Mouse (Mus musculus) regulatory T cell (primary cell): ENCODE results near the gene Hbp1.

Experiments used
- in situ Hi-C: fragments of 300-600 bp; cut with MboI, MseI; formaldehyde crosslinking; loops from one replicate; pipeline ENCODE4 v1.15.1; 2025; ENCODE audit warnings: high pct_unique_total_duplicates

Gene Hbp1

DNA sequence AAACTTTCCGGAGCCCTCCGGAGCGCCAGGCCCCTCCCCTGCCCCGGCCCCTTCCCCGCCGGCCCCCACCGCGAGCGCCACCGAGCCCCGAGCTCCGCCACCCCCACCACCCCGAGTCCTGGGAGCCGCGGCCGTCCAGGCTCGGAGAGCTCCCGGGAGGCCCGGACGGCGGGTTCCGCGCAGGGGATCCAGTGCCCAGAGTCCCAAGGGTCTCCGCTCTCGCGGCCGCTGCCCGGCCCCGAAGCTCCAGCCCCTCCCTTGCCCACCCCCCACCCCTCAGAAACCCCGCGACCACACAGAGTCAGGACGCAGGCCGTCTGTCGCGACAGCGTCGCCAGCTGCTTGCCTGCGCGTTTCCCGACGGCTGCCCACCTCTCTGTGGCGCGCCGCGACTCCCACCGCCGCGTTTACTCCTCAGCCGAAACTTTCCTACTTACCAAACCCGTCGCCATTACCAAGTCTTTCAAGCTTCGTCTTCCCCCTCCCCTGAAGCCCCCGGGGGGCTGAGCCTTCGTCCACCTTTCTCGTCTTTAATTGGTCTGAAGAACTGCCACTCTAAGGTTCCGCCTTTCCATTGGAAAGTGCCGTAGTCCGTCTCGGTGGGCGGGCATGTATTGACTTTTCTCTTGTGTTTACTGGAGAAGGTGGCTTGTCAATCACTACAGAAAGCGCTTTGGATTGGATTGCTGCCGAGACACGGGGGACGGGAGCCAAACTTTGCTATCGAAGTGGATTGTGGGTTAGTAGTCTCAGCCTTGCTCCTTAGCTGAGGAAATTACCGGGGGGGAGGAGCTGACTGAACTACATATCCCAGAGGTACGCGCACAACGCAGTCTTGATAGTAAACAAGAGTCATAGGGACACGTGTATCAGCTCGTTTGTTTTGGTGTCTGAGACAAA lies at the start of gene Hbp1:
Gene Hbp1, minus strand, starts transcription at position 777 of the 900 bp plus-strand sequence.
- in situ Hi-C loops, result loop anchor here (10.0 to 25.0 kb wide), 2 partner anchors 295 to 437 kb away; partner anchors contain the start of genes Ccdc71l, Cog5 and Dus4l

DNA sequence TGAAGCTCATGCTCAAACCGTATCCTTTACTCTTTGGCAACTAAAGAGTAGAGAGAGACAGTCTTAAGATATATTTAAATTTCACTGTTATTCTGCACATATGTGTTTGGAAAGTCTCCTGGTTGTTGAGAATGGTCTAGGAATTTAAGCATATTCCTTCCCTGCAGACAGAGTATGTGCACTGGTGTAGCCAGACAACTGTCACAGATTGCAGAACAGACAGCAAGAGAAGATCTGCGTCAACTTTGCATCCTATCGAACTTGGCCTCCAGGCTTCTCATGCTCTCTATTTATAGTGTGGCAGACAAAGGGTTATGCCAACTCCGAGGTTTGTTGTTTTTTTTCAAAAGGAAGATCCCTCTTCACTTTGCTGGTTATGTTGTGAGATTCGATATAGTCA lies 48.4 kb upstream of the Hbp1 start:
- in situ Hi-C loops, result no loop called here

DNA sequence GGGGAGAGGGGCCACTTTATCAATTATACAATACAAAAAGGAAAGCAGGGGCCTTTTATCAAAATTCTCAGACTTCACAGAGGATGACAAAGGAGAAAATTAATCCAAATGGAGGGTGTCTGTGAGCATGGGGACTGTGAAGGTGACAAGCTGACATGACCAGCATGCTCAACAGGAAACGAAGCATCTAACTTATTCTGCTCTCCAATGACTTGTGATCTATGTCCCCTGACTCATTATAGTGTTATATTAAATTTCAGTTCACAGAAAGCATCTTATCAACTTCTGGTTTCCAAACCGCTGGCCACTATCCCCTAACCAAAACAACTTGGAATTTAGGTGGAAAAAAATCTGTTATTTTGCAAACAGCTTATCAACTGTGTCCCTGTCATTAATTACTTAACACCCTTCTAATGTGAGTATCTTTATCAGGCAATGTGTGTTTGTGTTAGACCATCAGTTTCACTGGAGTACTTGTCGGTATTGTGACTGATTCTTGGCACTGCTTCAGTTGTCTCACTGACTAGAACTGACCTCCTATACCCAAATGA lies 47.1 kb upstream of the Hbp1 start:
- in situ Hi-C loops, result no loop called here

DNA sequence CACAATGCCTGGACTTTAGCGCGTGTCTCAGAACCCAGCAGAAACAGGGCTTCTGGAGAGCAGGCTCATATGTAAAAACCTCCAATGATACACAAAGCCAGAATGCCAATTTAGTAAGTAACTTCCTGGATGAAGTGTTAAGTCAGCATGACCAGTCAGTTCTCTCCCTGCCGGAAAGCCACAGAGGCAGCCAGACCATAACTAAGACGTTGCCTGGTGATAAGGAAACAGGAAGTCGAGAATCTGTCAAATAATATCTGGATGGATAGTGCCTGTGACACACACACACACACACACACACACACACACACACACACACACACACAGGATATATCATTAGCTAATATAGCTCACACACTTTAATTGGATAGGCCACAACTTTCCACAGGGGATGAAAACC lies 46.5 kb upstream of the Hbp1 start:
- in situ Hi-C loops, result no loop called here

DNA sequence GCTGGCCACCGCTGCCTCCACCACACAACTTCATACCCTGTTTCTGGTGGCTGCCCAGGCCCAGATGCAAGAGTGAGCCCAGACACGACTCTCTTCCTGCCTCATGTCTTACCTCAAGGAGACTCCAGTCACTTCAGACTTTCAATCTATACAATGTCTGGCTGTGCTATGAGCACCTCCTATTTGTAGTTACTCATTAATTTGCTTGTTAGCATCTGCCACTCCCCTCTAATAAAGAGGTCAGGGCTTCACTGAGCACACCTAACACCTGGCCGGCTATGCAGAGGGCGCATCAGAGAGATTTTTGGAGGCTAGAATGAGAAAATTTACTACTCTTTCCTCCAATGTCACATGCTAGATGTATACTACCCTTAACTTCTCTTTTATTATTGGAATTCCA lies 40.2 kb upstream of the Hbp1 start:
- in situ Hi-C loops, result no loop called here

DNA sequence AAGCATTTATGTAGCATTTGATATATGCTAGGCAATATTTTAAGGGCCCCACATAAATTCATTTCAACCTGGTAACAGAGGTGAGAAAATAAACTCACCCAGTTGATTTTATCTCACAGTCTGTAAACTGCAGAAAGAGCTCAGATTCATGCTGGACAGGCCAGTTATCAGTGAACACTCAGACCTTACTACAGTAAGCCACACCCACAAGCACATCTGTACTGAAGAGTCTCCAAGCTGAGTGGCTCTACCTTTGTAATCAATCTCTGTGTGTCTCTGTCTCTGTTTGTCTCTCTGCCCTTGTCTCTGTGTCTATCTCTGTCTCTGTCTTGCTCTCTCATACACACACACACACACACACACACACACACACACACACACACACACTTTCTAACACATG lies 39.4 kb upstream of the Hbp1 start:
- in situ Hi-C loops, result no loop called here

DNA sequence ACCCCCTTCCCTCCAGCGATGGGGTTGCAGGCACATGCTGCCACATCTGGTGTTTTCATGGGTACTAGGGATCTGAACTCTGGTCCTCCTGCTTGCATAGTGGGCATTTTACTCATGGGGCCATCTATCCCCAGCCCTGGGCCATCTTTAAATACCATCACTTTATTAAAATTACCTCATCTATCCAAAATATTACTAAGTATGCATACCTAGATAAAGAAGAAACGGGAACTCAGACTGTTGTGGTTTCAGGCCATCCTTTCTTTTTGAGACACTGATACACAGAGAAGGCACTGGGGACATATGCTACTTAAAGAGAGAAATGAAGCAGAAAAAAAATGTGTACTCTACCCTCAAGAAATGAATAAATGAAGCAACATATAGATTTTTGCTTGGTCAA lies 36.1 kb upstream of the Hbp1 start:
- in situ Hi-C loops, result no loop called here

DNA sequence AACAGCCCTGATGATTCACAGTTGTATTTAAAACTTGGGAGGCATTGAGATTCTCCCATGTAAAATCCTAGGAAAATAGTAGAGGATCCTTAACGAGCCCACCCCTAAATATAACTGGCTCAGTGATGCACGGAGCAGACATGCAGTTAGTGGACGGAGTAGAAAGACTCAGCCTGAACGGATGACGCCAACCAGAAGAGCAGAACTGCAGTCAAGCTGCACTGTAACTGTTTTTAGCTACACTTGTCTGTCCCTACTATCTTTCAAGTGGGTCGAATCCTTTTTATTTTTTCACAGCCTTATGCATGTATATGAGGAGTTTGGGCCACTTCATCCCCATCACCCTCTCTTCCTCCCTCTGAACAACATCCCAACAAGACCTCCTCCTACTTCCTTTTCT lies 35.4 kb upstream of the Hbp1 start:
- in situ Hi-C loops, result no loop called here

DNA sequence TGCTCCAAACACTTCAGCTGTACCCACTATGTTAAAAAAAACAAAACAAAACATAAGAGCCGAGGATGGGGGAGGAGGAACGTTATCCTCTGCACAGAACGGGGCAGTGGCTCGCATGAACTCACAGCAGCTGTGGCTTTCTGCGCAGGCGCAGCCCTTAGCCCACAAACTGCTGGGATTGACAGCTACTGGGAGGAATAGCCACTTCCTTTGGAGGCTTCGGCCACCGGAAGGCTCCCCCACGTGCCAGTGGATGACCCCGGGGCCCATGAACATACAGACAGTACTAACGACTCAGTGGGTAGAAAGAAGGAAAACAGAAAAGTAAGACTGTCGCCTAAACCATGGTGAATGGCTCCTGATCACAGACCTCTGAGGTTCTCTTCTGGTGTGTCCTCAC lies 34.3 kb upstream of the Hbp1 start:
- in situ Hi-C loops, result no loop called here

DNA sequence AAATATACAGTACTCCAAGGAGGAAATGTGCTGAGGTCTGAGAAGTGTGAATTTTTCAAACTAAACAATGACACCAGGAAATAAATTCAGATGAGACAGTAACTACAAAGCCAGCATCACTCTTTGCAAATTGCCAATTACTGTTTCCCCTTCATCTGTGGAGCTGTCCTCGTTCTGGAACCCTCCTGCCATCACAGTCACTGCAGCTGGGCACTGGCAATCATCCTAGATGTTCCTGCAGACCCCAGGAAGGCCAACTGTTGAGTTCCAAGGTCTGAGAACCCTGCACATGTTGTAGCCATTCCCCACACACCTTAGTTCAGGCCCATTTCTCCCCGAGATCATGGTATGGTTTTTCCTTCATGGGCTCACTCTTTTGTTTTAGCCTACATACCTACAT lies 33.9 kb upstream of the Hbp1 start:
- in situ Hi-C loops, result no loop called here

DNA sequence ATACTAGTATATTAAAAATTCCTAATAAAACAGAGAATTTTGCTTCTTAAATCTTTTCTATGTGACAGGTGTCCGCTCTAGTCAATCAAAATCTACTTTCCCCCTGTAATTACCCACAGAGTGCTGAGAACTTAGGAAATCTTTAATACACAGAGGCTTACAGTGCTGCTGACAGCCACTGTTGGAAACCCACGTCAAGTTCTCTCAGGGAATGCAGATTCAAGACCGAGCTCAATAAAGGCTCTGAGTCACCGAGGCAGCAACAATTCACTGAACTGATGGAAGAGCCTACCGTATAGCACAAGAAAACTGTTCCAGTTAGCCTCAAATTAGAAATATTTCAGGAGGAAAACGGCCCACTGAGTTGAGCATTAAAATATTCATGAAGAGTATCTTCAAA lies 33.4 kb upstream of the Hbp1 start:
- in situ Hi-C loops, result no loop called here

DNA sequence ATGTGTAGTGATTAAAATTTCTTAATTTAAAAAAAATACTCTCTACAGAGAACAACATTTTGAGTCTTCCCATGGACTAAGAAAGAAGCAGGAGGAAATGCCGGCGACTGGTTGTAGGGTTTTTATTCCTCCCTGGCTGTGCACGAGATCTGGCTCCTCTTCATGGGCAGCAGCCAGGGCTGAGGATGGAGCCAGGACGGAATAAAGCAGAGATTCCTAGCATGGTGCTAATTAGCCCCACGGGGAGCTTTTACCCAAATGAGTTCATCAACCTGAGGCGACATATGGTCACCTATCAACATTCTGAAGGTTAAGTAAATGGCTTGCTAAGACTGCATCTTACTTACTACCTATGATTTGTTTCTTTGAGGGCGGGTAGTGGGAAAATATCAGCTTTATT lies 32.9 kb upstream of the Hbp1 start:
- in situ Hi-C loops, result no loop called here

DNA sequence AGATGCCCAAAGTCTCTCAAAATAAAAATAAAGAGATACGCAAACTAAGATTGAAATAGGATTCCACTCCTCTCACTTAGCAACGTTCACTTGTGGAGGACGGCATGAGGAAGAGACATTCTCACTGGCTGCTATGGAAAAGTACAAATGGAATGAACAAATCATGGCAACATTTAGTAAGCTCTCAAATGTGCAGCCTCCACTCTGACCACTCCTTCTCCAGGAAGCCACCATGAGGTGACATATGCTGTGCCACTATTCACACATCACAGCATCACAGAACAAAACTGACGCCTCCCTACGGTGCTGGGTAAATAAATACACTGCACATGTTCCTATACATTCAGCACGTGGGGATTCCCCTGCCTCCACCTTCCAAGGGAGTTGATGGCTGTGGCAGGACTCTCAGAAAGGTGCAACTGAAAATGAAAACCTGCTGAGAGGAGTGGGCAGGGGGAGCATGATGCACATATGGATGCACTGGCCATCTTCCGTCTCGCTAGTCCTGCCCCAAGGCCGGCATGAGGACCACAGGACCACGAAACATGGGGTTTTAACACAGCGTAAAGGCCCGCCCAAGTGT lies 27.4 kb upstream of the Hbp1 start:
- in situ Hi-C loops, result no loop called here

DNA sequence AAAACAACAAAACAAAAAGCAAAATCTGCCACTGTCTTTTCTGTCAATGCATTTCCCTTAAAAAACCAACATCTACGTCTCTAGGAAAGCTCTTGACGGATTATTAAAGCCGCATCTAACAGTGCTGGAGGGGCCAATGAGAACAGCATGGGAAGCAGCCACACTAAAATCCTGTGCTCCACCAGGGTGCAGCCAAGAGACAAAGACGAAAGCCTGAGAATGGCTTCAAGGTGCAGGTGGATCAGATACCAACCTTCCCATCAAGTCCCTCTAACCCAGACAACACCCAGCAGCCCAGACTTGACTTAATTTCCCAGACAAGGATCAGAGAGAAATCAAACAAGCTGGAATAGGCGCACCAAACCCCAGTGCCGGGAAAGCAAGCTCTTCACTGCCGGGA lies 26.2 kb upstream of the Hbp1 start:
- in situ Hi-C loops, result no loop called here

DNA sequence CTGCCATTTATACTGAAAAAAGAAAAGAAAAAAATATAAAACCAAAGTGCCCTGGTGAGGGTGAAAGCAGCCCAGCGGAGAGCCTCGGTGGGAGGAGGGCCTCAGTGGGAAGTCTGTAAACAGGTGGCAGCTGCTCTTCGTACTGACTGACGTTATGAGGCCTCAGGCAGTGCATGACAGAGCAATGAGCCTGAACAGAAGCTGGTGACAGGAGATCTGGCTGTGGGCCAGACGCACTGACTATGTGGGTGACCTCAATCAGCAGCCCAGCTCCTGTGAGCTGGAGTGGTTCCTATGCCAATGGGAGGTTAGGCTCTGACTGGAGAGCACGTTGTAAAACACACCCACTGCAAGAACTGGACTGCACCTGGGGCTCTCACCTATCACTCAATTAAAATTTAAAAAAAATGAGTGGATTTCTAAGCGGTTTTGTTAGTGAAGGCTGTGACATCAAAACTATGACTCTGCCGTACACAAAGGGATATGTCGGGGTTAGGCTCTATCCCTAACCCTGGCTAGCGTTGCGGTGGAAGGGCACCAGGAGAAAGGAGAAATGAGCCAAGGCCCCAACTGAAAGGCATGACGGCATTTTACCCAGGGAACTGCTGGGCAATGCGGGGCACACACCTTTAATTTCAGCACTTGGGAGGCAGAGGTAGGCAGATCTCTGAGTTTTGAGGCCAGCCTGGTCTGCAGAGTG lies 23.3 kb upstream of the Hbp1 start:
- in situ Hi-C loops, result loop anchor here (25.0 kb wide), 1 partner anchor 414 kb away; the partner anchor contains the start of gene Ccdc71l

DNA sequence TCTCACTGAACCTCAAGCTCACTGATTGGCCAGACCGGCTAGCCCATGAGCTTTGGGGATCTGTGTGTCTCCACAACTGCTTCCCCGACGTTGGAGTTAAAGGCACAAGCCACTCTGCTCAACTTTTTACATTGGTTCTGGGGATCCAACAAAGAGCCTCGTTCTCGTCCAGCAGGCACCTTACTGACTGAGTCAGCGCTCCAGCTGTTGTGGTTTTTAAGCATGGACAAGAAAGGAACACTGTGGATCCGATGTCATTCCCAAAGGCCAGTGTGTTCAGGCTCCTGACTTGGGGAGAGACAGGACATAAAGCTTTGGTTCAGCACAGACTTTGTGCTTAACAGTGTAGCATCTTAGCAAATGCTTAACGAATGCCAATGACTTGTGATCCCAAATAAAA lies 21.2 kb upstream of the Hbp1 start:
- in situ Hi-C loops, result loop anchor here (25.0 kb wide), 1 partner anchor 416 kb away; the partner anchor contains the start of gene Ccdc71l

DNA sequence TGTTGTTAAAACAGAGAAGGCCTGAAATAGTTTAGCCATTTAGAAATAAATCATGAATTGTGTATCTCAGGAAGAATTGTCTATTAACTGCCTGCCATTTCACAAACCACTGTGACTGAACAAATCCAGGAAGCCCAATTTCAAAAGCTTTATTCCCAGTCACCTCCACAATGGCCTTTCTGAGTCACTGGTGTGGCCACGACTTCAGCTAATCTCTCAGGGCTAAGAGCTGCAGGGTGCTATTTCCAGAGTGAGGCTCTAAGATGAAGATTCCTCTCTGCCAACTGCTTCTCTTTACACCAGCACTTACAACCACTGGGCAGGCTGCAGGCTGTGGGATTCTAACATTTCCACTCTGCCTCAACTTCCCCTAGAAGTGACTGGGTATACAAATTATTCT lies 18.8 kb upstream of the Hbp1 start:
- in situ Hi-C loops, result loop anchor here (5.0 to 25.0 kb wide), 3 partner anchors 173 to 418 kb away; partner anchors contain the start of gene Ccdc71l

DNA sequence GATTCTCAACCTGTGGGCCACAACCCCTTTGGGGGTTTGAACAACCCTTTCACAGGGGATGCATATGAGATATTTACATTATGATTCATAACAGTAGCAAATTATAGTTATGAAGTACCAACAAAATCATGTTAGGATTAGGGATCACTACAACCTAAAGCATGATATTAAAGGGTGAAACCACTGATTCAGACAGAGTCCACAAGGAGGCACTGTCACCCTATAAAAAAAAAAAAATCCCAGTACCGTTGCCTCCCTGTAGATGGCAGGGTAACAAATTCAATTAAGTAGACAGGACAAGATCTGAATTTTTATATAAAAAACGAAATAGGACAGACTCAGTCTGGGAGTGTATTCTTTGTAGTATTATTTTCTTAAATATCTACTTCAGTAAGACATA lies 17.2 kb upstream of the Hbp1 start:
- in situ Hi-C loops, result loop anchor here (5.0 to 25.0 kb wide), 3 partner anchors 175 to 420 kb away; partner anchors contain the start of gene Ccdc71l

DNA sequence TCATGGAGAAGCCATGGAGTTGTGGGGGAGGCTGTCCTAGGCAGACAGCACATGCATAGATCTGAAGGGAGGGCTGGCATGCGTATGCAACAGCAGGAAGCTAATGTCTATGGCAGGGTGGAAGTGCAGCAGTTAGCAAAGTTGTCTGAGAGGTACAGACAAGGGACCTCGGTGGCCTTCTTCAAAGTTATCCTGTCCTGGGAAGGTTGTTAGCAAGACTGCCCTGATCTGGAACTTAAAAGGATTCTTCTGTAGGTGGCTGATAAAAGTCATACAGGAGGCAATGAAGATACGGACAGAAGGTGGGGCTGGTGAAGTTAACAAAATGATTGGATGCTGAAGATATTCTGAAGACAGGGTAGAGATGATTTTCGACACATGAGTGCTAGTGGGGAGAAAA lies 16.1 kb upstream of the Hbp1 start:
- in situ Hi-C loops, result loop anchor here (5.0 to 25.0 kb wide), 3 partner anchors 176 to 421 kb away; partner anchors contain the start of gene Ccdc71l

DNA sequence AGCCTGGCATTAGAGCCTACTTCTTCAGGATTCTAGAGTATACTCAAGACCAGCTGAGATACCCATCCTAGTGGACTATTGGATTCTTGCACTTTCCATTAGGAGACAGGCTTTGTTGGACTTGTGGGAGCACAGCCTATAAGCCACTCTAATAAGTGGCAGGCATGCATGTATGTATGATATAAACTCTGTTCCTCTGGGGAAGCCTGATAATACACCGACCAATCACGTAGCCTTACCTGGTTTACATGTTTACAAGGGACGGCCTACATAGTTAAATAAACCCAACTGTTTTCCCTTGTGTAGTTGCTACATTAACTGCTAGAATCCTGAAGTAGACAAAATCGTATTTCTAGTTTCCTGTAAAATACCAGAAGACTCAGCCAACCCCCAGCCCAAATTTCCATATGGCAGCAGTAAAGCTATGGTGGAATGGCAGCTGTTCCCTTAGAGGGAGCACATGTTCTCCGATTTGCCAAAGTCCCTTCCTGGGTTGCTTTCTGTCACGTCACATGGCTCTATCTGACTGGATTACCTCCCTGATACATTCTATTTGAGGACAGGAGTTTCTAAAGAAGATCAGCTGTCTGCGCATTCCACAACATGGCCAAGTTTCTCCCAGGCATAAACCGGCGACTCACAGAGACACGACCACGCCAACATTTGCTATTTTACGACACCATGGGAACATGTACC lies 15.3 kb upstream of the Hbp1 start:
- in situ Hi-C loops, result loop anchor here (5.0 to 25.0 kb wide), 3 partner anchors 177 to 422 kb away; partner anchors contain the start of gene Ccdc71l

DNA sequence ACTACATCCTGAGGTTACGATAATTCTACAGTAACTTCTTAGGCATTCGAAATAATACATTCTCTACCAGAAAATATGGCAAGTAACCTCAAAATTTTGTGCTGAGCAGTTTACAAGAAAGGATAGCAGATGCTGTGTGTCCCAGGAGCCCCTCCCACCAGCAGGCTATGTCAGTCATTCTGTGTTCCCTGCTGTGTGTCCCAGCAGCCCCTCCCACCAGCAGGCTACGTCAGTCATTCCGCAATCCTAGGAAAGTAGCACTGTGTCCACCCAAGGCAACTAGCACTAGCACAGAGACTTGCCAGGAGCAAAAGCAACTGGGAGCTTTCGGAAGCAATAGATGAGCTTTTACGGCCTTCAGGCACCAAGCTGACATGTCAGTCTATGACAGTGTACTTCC lies 13.7 kb upstream of the Hbp1 start:
- in situ Hi-C loops, result loop anchor here (25.0 kb wide), 1 partner anchor 423 kb away; the partner anchor contains the start of gene Ccdc71l
